Mouse (Mus musculus) lung, postnatal 36 days (tissue): ENCODE results near the gene 1110002E22Rik.

Experiments
- DNase-seq: peaks from one replicate; pipeline ENCODE4 v3.0.0; 2022; ENCODE audit warnings: mixed read lengths

1110002E22Rik gene

GRCm38 (mm10) chr3:138064732-138065645 lies at the start of gene 1110002E22Rik:
Gene 1110002E22Rik (plus strand): TSS chr3:138065052.
- no peak for DNase-seq

DNA sequence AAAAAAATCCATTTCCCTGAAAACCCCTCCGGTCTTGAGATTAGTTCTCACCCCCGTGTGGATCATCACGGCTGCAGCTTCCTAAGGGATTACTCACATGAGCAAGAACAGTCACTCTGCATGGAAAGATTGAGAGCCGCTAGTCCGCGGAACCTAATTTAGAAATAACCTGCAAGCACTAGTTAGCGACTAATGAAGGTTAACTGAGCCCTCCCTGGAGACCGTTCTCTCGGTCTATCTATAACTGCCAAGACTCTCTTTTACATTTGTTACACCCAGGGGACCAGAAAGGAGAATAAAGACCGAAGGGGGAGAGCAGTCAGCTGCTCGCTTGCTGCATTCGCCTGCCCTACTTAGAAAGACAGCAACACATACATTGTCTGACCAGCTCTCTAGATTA lies 48.0 kb upstream of the 1110002E22Rik start:
- DNase-seq, result no peak

- no peak for DNase-seq
These were observed 42.8 kb upstream of the 1110002E22Rik start for GRCm38 (mm10) chr3:138022003-138022402.

GRCm38 (mm10) chr3:138022651-138023050 lies 42.2 kb upstream of the 1110002E22Rik start:
- DNase-seq, result no peak

DNA sequence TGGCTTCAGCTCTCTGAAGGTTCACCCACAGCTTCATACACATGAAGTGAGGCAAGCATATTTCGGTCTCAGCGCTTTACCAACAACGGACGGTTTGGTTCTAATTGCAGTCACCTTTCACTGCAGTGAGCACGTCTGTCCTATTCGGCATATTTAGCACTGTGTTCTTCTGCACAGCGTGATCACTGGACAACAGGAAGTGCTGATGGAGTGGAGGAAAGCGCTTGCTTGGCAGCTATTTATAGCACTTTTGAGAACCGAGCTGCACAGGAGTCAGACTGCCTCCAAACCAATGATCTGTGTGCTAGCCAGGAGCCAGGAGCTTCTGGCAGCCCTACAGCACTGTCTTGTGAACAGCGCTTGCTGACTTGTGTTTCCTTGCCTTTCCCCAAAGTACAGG lies 38.6 kb upstream of the 1110002E22Rik start:
- DNase-seq, result no peak

- DNase-seq, result no peak
These were observed 37.1 kb upstream of the 1110002E22Rik start for GRCm38 (mm10) chr3:138027575-138028362.

DNA sequence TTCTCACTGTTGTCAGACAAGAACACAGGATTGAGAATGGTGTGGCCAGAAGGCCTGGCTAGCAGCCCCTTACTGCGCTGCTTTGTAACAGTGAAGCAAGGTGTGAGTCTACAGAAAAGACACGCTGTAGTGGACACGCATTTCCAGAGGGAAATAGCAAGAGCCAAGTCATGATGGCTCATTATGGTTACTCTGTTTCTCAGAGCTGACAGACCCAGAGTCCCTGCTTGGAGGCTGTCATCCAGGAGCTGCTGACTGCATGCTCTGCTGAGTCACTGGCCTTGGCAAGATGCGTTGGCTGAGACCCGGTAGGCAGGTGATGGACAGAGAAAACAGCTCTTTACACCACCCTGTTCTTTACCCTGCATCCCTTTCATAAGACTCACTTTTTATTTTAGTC lies 35.5 kb upstream of the 1110002E22Rik start:
- DNase-seq, result no peak

DNA sequence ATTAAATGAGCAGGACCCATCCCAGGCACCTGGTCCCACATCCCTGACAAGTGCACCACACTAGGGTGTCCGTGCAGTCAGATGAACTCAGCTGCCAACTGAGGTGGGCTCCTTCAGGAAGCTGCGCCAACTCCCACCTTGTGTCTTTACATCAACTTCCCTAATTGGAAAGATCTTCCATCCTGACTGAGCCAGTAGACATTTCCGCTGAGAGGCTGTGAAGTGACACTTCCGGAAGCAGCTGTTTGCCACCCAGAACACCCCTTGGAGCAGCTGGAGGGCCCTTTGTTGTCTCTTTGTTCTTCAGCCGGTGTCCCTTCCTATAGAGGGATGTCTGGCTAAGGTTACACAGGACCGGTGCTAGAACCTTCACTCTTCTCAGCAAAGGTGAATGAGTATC lies 34.3 kb upstream of the 1110002E22Rik start:
- DNase-seq, result no peak

- no peak for DNase-seq
These were observed 30.9 kb upstream of the 1110002E22Rik start for GRCm38 (mm10) chr3:138033986-138034385.

- no peak for DNase-seq
These were observed 23.9 kb upstream of the 1110002E22Rik start for GRCm38 (mm10) chr3:138040938-138041337.

DNA sequence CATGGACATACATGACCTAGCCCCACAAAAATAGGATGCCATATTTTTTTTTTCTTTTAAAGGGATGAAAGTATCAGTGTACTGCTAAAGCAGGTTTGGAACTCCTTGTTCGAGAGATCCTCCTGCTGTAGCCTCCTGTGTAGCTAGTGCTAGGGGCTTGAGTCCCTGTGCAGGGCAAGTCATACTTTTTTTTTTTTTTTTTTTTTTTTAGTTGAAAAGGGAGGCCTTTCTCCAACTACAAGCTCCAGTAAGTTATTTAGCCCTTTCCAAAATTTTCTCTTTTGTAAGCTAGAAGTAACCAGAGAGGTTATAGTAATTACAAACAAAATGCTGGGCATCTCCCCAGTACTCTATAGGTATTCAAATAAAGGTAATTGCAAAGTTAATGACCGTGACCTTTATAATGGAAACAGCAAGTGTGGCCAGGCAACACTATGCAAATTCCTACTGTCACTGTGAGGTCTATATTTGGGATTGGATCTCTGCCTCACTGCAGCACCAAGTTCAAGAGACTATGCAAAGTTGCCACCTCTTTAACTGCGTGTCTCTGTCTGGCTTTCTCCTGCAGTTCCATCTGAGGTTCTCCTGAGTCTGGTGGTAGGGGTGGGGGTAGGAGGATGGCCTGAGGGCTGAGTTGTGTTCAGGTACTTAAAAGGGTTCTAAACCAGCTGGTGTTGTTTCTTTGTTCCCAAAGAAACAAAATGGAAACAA lies 23.1 kb upstream of the 1110002E22Rik start:
- DNase-seq, result no peak

DNA sequence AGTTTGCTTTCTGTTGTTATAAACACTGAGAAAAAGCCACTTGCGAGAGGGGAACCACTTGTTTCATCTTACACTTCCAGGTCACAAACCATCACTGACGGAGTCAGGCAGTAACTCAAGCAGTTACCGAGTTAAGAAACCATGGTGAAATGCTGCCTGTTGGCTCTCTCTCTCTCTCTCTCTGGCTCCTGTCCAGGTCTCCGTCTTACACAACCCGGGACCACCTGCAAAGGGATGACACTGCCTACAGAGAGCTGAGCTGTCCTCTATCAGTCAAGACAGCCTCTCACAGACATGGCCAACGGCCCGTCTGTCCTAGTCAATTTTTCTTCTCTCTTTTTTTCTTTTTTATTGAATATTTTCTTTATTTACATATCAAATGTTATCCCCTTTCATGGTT lies 21.5 kb upstream of the 1110002E22Rik start:
- no peak for DNase-seq

GRCm38 (mm10) chr3:138049555-138049954 lies 15.3 kb upstream of the 1110002E22Rik start:
- DNase-seq, result no peak

- no peak for DNase-seq
These were observed 14.1 kb upstream of the 1110002E22Rik start for GRCm38 (mm10) chr3:138050772-138051171.

- DNase-seq, result no peak
These were observed 13.4 kb upstream of the 1110002E22Rik start for GRCm38 (mm10) chr3:138051431-138051830.

DNA sequence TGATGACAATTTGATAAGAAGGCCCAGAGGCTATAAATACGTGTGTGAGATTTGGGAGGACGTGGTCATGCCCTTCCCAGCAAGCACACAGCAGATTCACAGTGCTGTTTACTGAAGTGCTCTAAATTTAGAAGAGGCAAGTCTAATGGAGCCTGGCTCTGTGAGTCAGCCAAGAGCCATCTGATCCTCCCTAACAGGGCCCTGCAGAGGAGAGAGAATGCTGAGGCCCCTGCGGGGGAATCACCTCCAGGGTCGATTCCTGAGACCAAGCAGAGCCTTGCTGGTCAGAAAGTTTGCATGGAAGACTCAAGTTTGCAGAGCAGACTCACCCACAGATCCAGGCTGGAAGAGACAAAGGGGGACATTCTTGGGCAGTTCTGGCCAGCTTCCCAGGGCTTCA lies 10.9 kb upstream of the 1110002E22Rik start:
- DNase-seq, result no peak

GRCm38 (mm10) chr3:138056976-138057375 lies 7.9 kb upstream of the 1110002E22Rik start:
- DNase-seq, result no peak

- DNase-seq, result no peak
These were observed 6.6 kb upstream of the 1110002E22Rik start for GRCm38 (mm10) chr3:138058226-138058625.

GRCm38 (mm10) chr3:138060429-138060828 lies 4.4 kb upstream of the 1110002E22Rik start:
- no peak for DNase-seq

- no peak for DNase-seq
These were observed 3.5 kb upstream of the 1110002E22Rik start for GRCm38 (mm10) chr3:138061205-138061911.

DNA sequence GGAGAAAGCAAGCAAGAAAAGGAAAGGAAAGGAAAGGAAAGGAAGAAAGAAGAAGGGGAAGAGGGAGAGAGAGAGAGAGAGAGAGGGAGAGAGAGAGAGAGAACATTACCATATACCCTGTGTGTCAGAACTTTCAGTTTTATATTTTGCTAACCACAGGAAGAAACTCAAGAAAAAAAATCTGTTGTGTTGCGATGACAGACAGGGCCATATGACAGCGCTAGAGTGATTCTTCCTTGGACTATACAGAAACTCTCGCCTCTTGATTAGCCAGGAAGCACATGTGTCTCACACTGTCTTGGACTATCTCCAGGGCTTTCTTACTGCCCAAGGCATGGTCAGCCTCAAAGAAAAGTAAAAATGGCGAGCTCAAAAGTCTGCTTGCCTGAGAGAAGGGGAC lies 2.2 kb upstream of the 1110002E22Rik start:
- no peak for DNase-seq

- DNase-seq, result peak; percentile 38
These were observed 1.0 kb upstream of the 1110002E22Rik start for GRCm38 (mm10) chr3:138063731-138064329.
